Mouse (Mus musculus) mammary gland, adult 2 months (tissue): ENCODE data around the gene Morn3. TPM values are rescaled to one million over a fixed set of nuclear protein-coding genes. Genes with fewer than 3 reads are reported as not detected.

ENCODE experiments used
- polyA plus RNA-seq: library from polyadenylated mRNA; depleted of rRNA; stranded (reverse); fragments of >200 nt; gene quantifications from 2 replicates; pipeline ENCODE4 v1.2.3, GENCODE M21; 2012; ENCODE audit warnings: low replicate concordance; rRNA removed

The Morn3 gene
- 0.10 TPM in 1 of 2 replicates, not detected in the other for polyA plus RNA-seq

DNA sequence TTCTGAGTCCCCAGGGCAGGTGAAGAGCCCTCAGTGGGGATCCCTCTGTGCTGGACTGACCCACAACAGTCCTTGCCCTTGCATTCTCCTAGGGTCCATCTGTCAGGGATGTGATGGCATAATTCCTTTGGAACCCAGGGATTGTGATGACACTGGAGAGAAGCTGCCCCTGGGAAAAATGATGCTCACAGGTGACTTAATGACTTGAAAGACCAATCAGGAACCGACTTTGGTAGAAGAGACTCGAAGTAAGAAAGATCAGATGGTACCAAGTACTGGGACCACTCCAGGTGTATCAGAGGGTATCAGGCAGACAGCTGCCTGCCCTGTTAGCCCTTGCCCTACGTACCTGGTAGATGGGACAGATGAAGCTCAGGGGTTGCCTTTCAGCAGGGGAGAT lies at the start of gene Morn3:
Gene Morn3 (minus strand): TSS at position 101 of the 400 bp plus-strand sequence.

DNA sequence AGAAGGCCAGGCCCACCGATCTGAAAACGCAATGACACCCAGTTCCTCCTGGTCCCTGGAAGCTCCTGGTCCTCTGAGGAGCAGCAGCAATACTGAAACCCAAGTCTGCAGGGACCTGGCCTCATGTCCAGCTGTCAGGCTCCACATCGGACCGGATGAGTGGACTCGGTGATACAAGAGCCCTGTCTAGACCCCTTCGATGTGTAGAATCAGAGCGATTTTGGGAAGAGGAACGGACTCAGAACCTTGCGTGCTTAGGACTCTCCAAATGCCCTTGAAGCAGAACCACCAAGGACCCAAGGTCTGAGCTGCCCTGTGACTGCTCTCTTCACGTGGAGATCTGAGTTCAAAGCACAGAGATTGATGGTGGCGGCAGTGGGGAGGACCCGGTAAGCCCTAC lies 21.3 kb upstream of the Morn3 start, which contains the start of gene Tmem120b:
Gene Tmem120b (plus strand): TSS at position 301 of the 400 bp plus-strand sequence.

DNA sequence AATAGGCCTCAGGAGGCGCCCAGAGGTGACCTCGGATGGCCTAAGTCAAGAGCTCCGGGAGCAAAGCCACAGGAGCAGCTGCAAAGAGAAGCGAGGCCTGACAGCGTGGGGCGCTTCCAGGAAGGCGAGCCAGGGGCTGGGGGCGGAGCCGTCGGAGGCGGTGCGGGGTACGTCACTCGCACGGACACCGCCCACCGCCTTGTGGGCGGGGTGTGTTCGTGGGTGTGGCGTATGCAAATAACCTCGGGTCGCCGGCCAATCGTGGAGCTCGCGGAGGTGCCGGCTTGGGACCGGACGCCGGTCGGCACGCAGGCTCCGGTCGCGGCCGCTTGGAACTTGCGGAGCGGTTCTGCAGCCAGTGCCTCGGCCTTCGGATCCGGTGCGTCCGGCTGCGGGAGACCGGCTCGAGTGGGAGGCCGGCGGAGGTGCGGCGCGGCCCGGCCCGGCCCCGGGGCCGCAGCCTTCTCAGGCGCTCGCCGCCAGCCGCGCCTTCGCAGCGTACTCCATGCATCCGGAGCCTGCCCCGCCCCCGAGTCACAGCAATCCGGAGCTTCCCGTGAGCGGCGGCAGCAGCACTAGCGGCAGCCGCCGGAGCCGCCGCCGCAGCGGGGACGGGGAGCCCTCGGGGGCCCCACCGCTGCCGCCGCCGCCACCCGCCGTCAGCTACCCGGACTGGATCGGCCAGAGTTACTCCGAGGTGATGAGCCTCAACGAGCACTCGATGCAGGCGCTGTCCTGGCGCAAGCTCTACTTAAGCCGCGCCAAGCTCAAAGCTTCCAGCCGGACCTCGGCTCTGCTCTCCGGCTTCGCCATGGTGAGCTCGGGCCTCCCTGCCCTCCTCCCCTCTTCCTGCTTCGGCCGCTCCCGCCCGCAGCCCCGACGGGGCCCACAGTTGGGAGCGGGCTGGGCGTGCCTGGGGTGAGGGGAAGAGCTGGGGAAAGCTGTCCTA lies 31.8 kb downstream of the Morn3 start, which contains the start of gene Orai1:
Gene Orai1 (plus strand): TSS at position 322 of the 949 bp plus-strand sequence.

DNA sequence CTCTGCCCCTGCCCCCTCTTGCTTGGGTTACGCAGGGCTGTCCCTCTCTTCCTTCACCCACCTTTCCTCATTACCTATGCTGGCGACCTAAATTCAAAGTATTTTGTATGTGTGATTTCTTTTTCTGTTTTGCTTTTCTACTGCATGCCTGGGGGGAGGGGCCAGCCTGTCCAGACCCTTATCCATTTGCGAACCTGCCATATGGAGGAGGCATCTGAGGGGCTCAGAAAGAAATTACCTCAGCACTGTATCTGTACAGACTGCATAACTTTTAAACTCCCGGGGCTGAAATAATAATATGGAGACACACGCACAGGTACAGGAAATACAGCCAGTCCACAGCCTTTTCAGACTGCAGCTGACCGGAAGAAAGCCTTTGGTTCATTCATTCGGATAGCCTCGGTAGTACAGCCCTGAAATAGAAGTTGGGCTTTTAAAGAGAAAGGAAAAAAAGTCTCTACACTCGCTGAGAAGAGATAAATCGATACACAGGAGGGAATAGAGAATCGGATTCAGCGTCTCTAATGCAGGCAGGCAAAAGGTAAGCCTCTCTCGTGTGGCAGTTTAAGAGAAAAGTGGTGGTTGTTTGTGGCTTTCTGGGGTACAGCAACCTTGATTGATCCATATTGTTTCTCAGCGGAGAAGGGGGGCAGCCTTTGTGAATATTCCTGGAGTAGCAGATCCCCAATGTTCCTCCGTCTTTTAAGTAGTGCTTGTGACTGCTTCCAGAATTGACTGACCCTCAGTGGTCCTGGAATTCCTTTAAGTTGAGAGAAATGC lies 57.1 kb downstream of the Morn3 start, which contains the start of gene Kdm2b:
Gene Kdm2b (minus strand): TSS at position 273 of the 780 bp plus-strand sequence.

Other genes with a start within 250 kb of the Morn3 start
- 179 and 369 TPM in 2 replicates for gene Anapc5, start 225.7 kb downstream of the Morn3 start, polyA plus RNA-seq
- gene Rnf34, start 197.0 kb downstream of the Morn3 start, polyA plus RNA-seq = 6.0 and 9.6 TPM in 2 replicates
- gene Kdm2b, start 57.2 kb downstream of the Morn3 start, polyA plus RNA-seq = 21.5 and 33.3 TPM in 2 replicates
- 104 and 119 TPM in 2 replicates for gene Orai1, start 31.9 kb downstream of the Morn3 start, polyA plus RNA-seq
- 79.4 and 86.0 TPM in 2 replicates for gene Tmem120b, start 21.4 kb upstream of the Morn3 start, polyA plus RNA-seq
- 30.6 and 45.4 TPM in 2 replicates for gene Rhof, start 85.7 kb upstream of the Morn3 start, polyA plus RNA-seq
- 6.6 and 20.0 TPM in 2 replicates for gene Setd1b, start 95.2 kb upstream of the Morn3 start, polyA plus RNA-seq
- 15.3 and 23.6 TPM in 2 replicates for gene Psmd9, start 122.4 kb upstream of the Morn3 start, polyA plus RNA-seq
- gene Hpd, start 135.7 kb upstream of the Morn3 start, polyA plus RNA-seq = 1.0 and 11.8 TPM in 2 replicates
- gene Wdr66, start 205.1 kb upstream of the Morn3 start, polyA plus RNA-seq = 1.8 and 3.0 TPM in 2 replicates